Mouse (Mus musculus) liver, adult 2 months (tissue): ENCODE measurements at regions not wholly inside any gene's neighbourhood (a gene's known extent, or its start where the extent isn't known, plus 50 kb on each side); places are given as distances from the start of the nearest gene placed in this dataset.
A peak's percentile ranks its signal among the peaks of the same experiment; 100 is the strongest.

Experiments
- DNase-seq: peaks from one replicate; pipeline ENCODE4 v3.0.0-alpha.2; 2011; ENCODE audit warnings: low read depth, low spot score; ENCODE audit errors: extremely low read depth
- H3K27ac ChIP-seq: fragments of 200-500 bp; replicated peaks from 2 replicates; pipeline ENCODE4 v1.5.1; 2012; ENCODE audit warnings: low read depth, mild to moderate bottlenecking, control low read depth, inconsistent platforms, low read length; ENCODE audit not compliant: insufficient read depth
- H3K27me3 ChIP-seq: fragments of 200-500 bp; 2 replicates; pipeline ENCODE4 v1.6.1; 2012; ENCODE audit warnings: mild to moderate bottlenecking, moderate library complexity, low read length, inconsistent platforms; ENCODE audit not compliant: control insufficient read depth, insufficient read depth
- H3K36me3 ChIP-seq: fragments of 200-500 bp; 2 replicates; pipeline ENCODE4 v1.6.1; 2012; ENCODE audit warnings: low read length, inconsistent platforms; ENCODE audit not compliant: control insufficient read depth, insufficient read depth
- H3K4me1 ChIP-seq: fragments of 200-500 bp; 2 replicates; pipeline ENCODE4 v1.6.1; 2011; ENCODE audit warnings: low read length; ENCODE audit not compliant: control insufficient read depth, insufficient read depth
- H3K4me3 ChIP-seq: fragments of 200-500 bp; 2 replicates; pipeline ENCODE4 v1.5.1; 2011; ENCODE audit warnings: low read depth, mild to moderate bottlenecking, control low read depth, low read length, moderate library complexity; ENCODE audit not compliant: insufficient read depth
- H3K79me2 ChIP-seq: fragments of 200-500 bp; 2 replicates; pipeline ENCODE4 v1.6.1; 2012; ENCODE audit warnings: inconsistent platforms, mild to moderate bottlenecking, low read length, moderate library complexity; ENCODE audit not compliant: control insufficient read depth, insufficient read depth
- H3K9ac ChIP-seq: fragments of 200-500 bp; 2 replicates; pipeline ENCODE4 v1.6.1; 2012; ENCODE audit warnings: low read depth, mild to moderate bottlenecking, control low read depth, inconsistent platforms, low read length
- CTCF ChIP-seq: fragments of 200-500 bp; IDR thresholded peaks from 2 replicates; pipeline ENCODE4 v1.5.1; 2011; ENCODE audit warnings: low read depth, low read length, control low read depth
- POLR2A ChIP-seq: fragments of 200-500 bp; IDR thresholded peaks from 2 replicates; pipeline ENCODE4 v1.6.1; 2011; ENCODE audit warnings: low read length, control low read depth; ENCODE audit not compliant: insufficient read depth; ENCODE audit errors: extremely low read depth
- WGBS: fragments of 180-500 bp; shearing (Covaris S2); methylation state at CpG from one replicate; pipeline ENCODE4 v1.1.7; 2018; 5-methylcytosine and 5-hydroxymethylcytosine counted together

DNA sequence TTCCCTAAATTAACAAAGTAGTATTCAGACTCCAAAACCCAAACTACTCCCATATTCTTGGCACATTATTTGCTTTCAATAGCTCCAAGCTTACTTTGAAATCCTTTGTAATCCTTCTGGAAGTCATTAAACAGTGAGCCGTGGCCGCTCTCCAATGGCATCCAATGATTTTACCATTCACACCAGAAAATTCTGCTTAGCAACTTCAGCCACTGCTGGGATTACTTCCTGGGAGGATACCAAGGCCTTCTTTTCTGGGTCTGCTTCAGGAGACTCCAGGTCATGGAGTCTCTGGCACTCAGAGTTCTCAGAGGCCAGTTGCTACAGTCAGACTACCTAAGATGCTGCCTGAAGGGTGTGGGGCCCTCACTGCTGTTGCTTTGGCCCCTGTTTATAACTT lies 147.7 kb upstream of the Akirin2 start:
- Histone ChIP-seq H3K79me2 (no peaks in the 10 kb centered on the region), H3K27ac (no peak overlapping the region), H3K9ac (no peak overlapping the region), H3K4me1 (no peaks in the 10 kb centered on the region), H3K27me3 (no peaks in the 10 kb centered on the region), H3K4me3 (no peak overlapping the region), H3K36me3 (no peaks in the 10 kb centered on the region)
- 88% methylated on average over 2 of the region's 2 CpGs for WGBS
- no peak for TF ChIP-seq CTCF
- TF ChIP-seq POLR2A = no peak
- DNase-seq = no peak

DNA sequence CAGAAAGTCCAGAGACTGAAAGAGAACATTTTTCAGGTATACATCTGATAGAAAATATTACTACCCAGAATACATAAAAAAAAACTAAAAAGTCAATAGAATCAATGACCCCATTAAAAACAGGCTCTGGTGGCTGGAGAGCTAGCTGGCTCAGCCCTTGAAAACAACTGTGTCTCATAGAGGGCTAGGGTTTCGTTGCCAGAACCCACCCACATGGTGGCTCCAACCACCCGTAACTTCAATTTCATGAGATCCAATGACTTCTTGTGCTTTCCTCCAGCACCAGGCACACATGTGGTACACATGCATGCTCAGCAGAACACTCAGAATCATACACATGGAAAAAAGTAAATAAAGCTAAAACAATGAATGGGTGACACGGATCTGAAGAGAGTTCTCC lies 143.6 kb upstream of the Akirin2 start:
- no peaks in the 10 kb centered on the region for H3K27me3 ChIP-seq
- H3K27ac ChIP-seq = no peak overlapping the region
- no peaks in the 10 kb centered on the region for H3K36me3 ChIP-seq
- DNase-seq = no peak
- H3K79me2 ChIP-seq = no peaks in the 10 kb centered on the region
- H3K9ac ChIP-seq = no peak overlapping the region
- H3K4me1 ChIP-seq = no peaks in the 10 kb centered on the region
- H3K4me3 ChIP-seq = no peak overlapping the region
- WGBS = 85% methylated on average over 3 of the region's 3 CpGs
- TF ChIP-seq CTCF (no peak), POLR2A (no peak)

DNA sequence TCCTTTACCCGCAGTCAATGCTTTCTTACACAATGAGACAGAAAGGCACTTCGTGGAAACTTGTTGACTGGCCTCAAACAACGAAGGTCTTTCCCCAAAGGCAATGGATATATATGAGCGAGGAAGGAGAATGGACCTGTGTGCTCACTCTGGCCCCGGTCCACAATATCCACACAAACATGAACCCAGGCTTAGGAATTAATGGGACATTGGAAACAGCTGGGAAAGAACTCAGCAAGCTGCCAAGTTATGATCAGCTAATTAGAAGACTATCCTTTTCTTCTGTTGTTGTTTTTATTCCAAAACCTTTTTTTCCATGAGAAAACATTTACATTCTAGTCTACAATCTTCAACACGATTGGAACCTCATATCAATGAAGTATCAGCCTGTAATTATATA lies 129.8 kb upstream of the Akirin2 start:
- Histone ChIP-seq H3K27ac (no peak overlapping the region), H3K27me3 (no peaks in the 10 kb centered on the region), H3K4me3 (no peak overlapping the region), H3K79me2 (no peaks in the 10 kb centered on the region), H3K36me3 (no peaks in the 10 kb centered on the region), H3K9ac (no peak overlapping the region), H3K4me1 (no peaks in the 10 kb centered on the region)
- TF ChIP-seq POLR2A (no peak), CTCF (no peak)
- WGBS = 82% methylated on average over 6 of the region's 6 CpGs
- peak; percentile 28 for DNase-seq

GRCm38 (mm10) chr4:34424131-34424646 lies 126.5 kb upstream of the Akirin2 start:
- no peak for TF ChIP-seq CTCF
- H3K79me2 ChIP-seq = no peaks in the 10 kb centered on the region
- WGBS = 60% methylated on average over 2 of the region's 2 CpGs
- H3K4me1 ChIP-seq = no peaks in the 10 kb centered on the region
- no peak for DNase-seq
- H3K27me3 ChIP-seq = no peaks in the 10 kb centered on the region
- no peaks in the 10 kb centered on the region for H3K36me3 ChIP-seq
- no peak overlapping the region for H3K4me3 ChIP-seq
- H3K27ac ChIP-seq = no peak overlapping the region
- H3K9ac ChIP-seq = no peak overlapping the region

DNA sequence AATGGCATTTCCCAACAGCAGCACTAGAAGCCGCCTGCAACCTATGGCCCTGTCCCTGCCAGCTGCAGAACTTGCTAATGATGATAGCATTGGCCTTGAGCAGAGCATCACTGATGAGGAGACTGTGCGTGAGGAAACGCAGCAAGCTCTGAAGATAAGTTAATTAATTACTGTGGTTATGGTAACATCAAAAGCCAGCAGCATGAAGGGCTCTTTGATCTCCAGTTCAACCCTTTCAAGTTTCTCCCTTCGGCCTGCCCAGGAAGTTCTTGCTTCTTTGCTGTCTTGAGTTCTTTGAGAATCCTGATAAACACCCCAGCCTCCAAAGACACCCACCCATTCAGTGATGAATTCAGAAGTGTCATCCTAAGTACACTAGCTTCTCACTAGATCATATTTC lies 121.7 kb upstream of the Akirin2 start:
- DNase-seq = no peak
- no peaks in the 10 kb centered on the region for H3K79me2 ChIP-seq
- TF ChIP-seq CTCF = no peak
- TF ChIP-seq POLR2A = no peak
- WGBS = 51% methylated on average over 4 of the region's 4 CpGs
- no peaks in the 10 kb centered on the region; the same call in 1 of the 2 replicates for H3K27me3 ChIP-seq
- H3K27ac ChIP-seq = no peak overlapping the region
- no peaks in the 10 kb centered on the region for H3K36me3 ChIP-seq
- no peaks in the 10 kb centered on the region for H3K4me1 ChIP-seq
- H3K4me3 ChIP-seq = no peak overlapping the region
- H3K9ac ChIP-seq = no peak overlapping the region

DNA sequence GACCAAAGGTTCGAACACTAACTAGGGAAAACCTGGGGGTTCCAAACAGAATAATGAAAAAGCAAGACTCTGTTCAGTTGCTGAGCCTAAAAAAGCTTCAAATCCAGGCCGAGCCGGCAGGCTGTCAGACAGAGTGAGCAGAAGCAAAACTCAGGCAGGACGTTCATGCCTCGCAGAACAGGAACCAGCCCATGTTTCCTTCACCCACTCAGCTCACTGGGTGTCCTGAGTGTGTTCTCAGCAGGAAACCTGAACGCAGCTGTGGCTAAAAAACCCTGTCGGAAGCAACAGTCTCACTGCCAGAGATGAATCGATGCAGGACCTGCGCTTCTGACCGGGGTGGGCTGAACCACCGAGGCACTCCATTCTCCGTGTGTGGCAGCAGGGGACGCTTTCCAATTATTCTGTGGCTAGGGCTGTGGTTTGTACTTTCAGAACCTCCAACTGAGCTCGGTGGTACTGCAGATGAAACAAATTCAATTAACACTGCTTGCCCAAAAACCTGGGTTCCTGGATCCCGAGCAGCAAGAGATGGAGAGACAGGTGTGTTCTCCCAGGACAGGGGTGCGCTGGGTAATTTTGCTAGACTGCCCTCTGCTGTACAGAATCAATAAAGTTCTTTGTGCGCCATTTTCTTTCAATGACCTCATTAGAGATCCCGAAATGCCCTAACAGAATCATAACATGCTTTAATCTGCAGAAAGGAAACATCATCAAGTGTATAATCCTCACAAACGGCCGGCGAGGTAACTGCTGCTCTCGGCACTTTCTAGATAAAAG lies 121.1 kb upstream of the Akirin2 start:
- H3K9ac ChIP-seq = no peak overlapping the region
- no peak overlapping the region for H3K27ac ChIP-seq
- no peak for DNase-seq
- no peaks in the 10 kb centered on the region for H3K79me2 ChIP-seq
- 78% methylated on average over 22 of the region's 22 CpGs for WGBS
- TF ChIP-seq POLR2A = no peak
- no peak for TF ChIP-seq CTCF
- H3K4me3 ChIP-seq = no peak overlapping the region
- H3K36me3 ChIP-seq = no peaks in the 10 kb centered on the region
- H3K4me1 ChIP-seq = no peaks in the 10 kb centered on the region
- H3K27me3 ChIP-seq = no peaks in the 10 kb centered on the region; the same call in 1 of the 2 replicates
